Mouse (Mus musculus): ENCODE results near the gene Maml3.

- TF ChIP-seq POLR2A (IDR thresholded peaks at IDR 0.05; ENCODE audit: insufficient read length, low read depth) = no peak
- TF ChIP-seq CEBPB (IDR thresholded peaks at IDR 0.05; ENCODE audit: insufficient read depth, poor library complexity, severe bottlenecking) = no peak
- TF ChIP-seq USF1 (IDR thresholded peaks at IDR 0.05; ENCODE audit: low read depth) = no peak
- no peak for TF ChIP-seq E2F4 (IDR thresholded peaks at IDR 0.05; ENCODE audit: insufficient read depth)
- TF ChIP-seq MYOD1 (IDR thresholded peaks at IDR 0.05; ENCODE audit: control insufficient read depth in 1 of 3, insufficient read length in 2 of 3, low read depth in 2 of 3) = no peak
- TF ChIP-seq TCF3 (IDR thresholded peaks at IDR 0.05; ENCODE audit: insufficient read length, low read depth) = no peak
- TF ChIP-seq MAX (IDR thresholded peaks at IDR 0.05; ENCODE audit: low read depth) = no peak
- TF ChIP-seq SRF (IDR thresholded peaks at IDR 0.05; ENCODE audit: control insufficient read depth, insufficient read length, low read depth) = no peak
Measured at GRCm38 (mm10) chr3:51894514-51894913, 210.4 kb downstream of the Maml3 start.

Measured in myocyte (in vitro differentiated cells).